Mouse (Mus musculus) ES-E14 (cell line): ENCODE measurements around the gene Incenp. TPM values are rescaled to one million over a fixed set of nuclear protein-coding genes. Genes with fewer than 3 reads are reported as not detected.

ENCODE experiments used
- DNase-seq: peaks from one replicate; pipeline ENCODE4 v3.0.0-alpha.2; 2013; ENCODE audit warnings: low read depth, low spot score
- H3K27ac ChIP-seq: 2 replicates; pipeline ENCODE4 v1.5.1; 2012; ENCODE audit warnings: low read depth, mild to moderate bottlenecking, low read length, moderate library complexity, mixed read lengths; ENCODE audit not compliant: poor library complexity, insufficient read depth, severe bottlenecking
- H3K36me3 ChIP-seq: 2 replicates; pipeline ENCODE4 v1.6.1; 2012; ENCODE audit warnings: mild to moderate bottlenecking, low read length, moderate library complexity, mixed read lengths; ENCODE audit not compliant: control insufficient read depth, poor library complexity, insufficient read depth, severe bottlenecking
- H3K4me1 ChIP-seq, 2 experiments: fragments of 150-350 bp in 1 of 2; sonication (generic) in 1 of 2; 2 replicates each; pipeline ENCODE4 v1.6.1; 2012; ENCODE audit warnings: low read length in 2 of 2, mild to moderate bottlenecking in 1 of 2, mixed read lengths in 1 of 2; ENCODE audit not compliant: control insufficient read depth in 2 of 2, insufficient read depth in 2 of 2, poor library complexity in 1 of 2
- H3K4me3 ChIP-seq, 2 experiments: fragments of 150-350 bp in 1 of 2; sonication (generic) in 1 of 2; 2 replicates each; pipeline ENCODE4 v1.5.1; 2012; ENCODE audit warnings: low read length in 2 of 2, low read depth in 1 of 2, mild to moderate bottlenecking in 1 of 2, mixed read lengths in 1 of 2; ENCODE audit not compliant: insufficient read depth in 1 of 2, poor library complexity in 1 of 2, severe bottlenecking in 1 of 2
- H3K9ac ChIP-seq: 2 replicates; pipeline ENCODE4 v1.6.1; 2012; ENCODE audit warnings: low read depth, mild to moderate bottlenecking, low read length, mixed read lengths; ENCODE audit not compliant: poor library complexity, insufficient read depth, severe bottlenecking
- H3K9me3 ChIP-seq: fragments of 150-350 bp; sonication (generic); 2 replicates; pipeline ENCODE4 v1.6.1; 2012; ENCODE audit warnings: low read depth, mild to moderate bottlenecking, low read length; ENCODE audit not compliant: control insufficient read depth, insufficient read depth
- CHD2 ChIP-seq: IDR thresholded peaks from 2 replicates; pipeline ENCODE4 v1.6.1; 2014; ENCODE audit warnings: mild to moderate bottlenecking, low read depth, low read length, inconsistent platforms
- HCFC1 ChIP-seq: IDR thresholded peaks from 2 replicates; pipeline ENCODE4 v1.6.1; 2012; ENCODE audit warnings: low read length, inconsistent platforms, borderline replicate concordance; ENCODE audit not compliant: insufficient read depth
- MAFK ChIP-seq: IDR thresholded peaks from 2 replicates; pipeline ENCODE4 v1.6.1; 2014; ENCODE audit warnings: mild to moderate bottlenecking, low read depth, low read length, inconsistent platforms; ENCODE audit not compliant: insufficient read depth
- ZC3H11A ChIP-seq: IDR thresholded peaks from 2 replicates; pipeline ENCODE4 v1.6.1; 2012; ENCODE audit warnings: low read depth, mild to moderate bottlenecking, inconsistent platforms, low read length, borderline replicate concordance
- ZNF384 ChIP-seq: IDR thresholded peaks from 2 replicates; pipeline ENCODE4 v1.6.1; 2012; ENCODE audit warnings: low read depth, low read length, inconsistent platforms
- in situ Hi-C, 2 experiments: fragments of 600-800 bp; cut with MboI; formaldehyde crosslinking; loops; one replicate each; pipeline ENCODE4 v1.15.1; 2025; ENCODE audit warnings: low sequenced_read_pairs in 2 of 2, inconsistent platforms in 1 of 2; ENCODE audit not compliant: unreplicated experiment in 2 of 2
- total RNA-seq: library from RNA; depleted of rRNA; stranded (reverse); fragments of 300-350 nt; gene quantifications from 2 replicates; pipeline ENCODE4 v1.2.3, GENCODE M21; 2012

Incenp gene
- total RNA-seq, 1 experiment: 107 TPM

- Histone ChIP-seq H3K27ac (peak overlapping the region; percentile 50; the same call in 1 of the 2 replicates), H3K9me3 (no peaks in the 10 kb centered on the region), H3K4me3 (peak overlapping the region; percentile 73 to 94), H3K4me1 (peaks cover 10 to 14% of the 10 kb centered on the region in 2 experiments; a peak in 2 of 4 replicates), H3K36me3 (peaks cover 15% of the 10 kb centered on the region), H3K9ac (peak overlapping the region; percentile 81)
- TF ChIP-seq HCFC1 (no peak), ZC3H11A (no peak), CHD2 (no peak), MAFK (no peak), ZNF384 (no peak)
- in situ Hi-C loops: loop anchor here in 1 of 2 experiments (25.0 kb wide), 1 partner anchor 713 kb away; the partner anchor contains the start of genes Ddb1 and Tkfc
- DNase-seq: no peak
Measured at GRCm38 (mm10) chr19:9899780-9900146, 412 bp upstream of the Incenp start.

DNA sequence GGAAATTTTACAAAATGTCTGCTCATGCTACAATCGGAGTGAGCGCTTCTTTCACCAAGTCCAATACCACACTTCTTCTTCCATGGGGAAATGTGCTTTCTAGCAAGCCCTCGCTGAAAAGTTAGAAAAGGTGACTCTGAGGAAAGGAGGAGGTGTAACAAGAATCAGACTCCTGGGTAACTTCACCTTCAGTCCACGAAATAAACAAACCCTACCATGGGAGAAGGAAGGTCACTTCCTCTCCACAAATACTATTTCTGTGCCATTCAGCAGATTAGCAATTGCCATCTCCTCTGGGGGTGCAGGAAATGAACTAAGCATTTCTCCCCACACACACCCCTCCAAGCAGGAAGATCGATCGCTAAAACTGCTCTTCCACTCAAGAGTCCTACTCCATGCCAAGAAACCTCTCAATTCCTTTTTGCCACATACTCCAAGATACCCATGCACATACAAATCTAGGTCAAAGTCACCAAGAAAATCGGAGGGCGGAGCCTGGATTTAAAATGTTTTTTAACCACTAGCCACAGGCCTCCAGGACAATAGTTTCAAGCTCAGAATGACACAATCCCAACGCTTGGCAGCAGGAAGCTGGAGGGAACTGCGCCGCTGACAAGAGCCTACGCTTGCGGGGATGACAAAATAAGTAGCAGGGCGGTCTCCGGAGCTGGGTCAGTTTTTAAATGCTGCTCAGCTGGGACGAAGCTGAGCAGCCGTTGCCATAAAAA lies 848 bp downstream of the Incenp start:
- Histone ChIP-seq H3K9me3 (no peaks in the 10 kb centered on the region), H3K9ac (peak overlapping the region; percentile 95), H3K4me1 (peaks cover 10 to 14% of the 10 kb centered on the region in 2 experiments; a peak in 2 of 4 replicates), H3K4me3 (peak overlapping the region; percentile 87 to 94), H3K27ac (peak overlapping the region; percentile 83), H3K36me3 (peaks cover 28% of the 10 kb centered on the region)
- no peak for TF ChIP-seq MAFK
- TF ChIP-seq CHD2: no peak
- no peak for TF ChIP-seq ZNF384
- TF ChIP-seq HCFC1: no peak
- TF ChIP-seq ZC3H11A: no peak
- in situ Hi-C loops: loop anchor here in 1 of 2 experiments (25.0 kb wide), 1 partner anchor 714 kb away; the partner anchor contains the start of genes Ddb1 and Tkfc
- no peak for DNase-seq

DNA sequence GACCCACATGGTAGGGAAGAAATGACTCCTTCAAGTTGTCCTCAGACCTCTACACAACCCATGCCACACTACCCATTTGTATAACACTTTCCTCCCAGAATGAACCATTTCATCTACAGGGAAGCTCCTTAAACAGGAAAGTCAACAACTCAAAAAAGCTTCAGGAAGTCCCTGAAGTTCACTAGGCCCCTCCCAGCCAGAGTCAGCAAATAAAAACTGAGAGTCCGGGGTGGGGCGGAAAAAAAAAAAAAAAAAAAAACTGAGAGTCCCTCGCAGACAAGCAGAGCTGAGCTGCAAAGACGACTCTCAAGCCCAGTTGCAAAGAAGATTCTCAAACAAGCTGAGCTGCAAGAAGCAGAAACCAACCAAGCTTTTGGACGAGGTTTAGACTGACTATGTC lies 3.3 kb downstream of the Incenp start:
- Histone ChIP-seq H3K9ac (no peak overlapping the region), H3K27ac (no peak overlapping the region), H3K4me3 (0 out of 4 replicates have a peak overlapping the region, but pooled peaks of 1 of the 2 experiments have one; percentile 1), H3K4me1 (peaks cover 10 to 16% of the 10 kb centered on the region in 2 experiments; a peak in 2 of 4 replicates), H3K36me3 (peaks cover 38% of the 10 kb centered on the region), H3K9me3 (no peaks in the 10 kb centered on the region)
- no peak for DNase-seq
- in situ Hi-C loops: loop anchor here in 1 of 2 experiments (25.0 kb wide), 1 partner anchor 716 kb away; the partner anchor contains the start of genes Ddb1 and Tkfc
- TF ChIP-seq ZNF384: peak; percentile 80
- no peak for TF ChIP-seq CHD2

- Histone ChIP-seq H3K36me3 (peaks cover 55% of the 10 kb centered on the region), H3K27ac (no peak overlapping the region), H3K4me3 (no peak overlapping the region), H3K9me3 (no peaks in the 10 kb centered on the region), H3K9ac (no peak overlapping the region), H3K4me1 (peaks cover 2% of the 10 kb centered on the region in 2 experiments; a peak in 1 of 4 replicates)
- in situ Hi-C loops: loop anchor here in 1 of 2 experiments (25.0 kb wide), 1 partner anchor 726 kb away; the partner anchor contains the start of genes Ddb1 and Tkfc
- TF ChIP-seq MAFK: no peak
- no peak for TF ChIP-seq HCFC1
- no peak for TF ChIP-seq ZC3H11A
- no peak for TF ChIP-seq ZNF384
- no peak for TF ChIP-seq CHD2
- DNase-seq: no peak
Measured at GRCm38 (mm10) chr19:9886771-9887170, 12.6 kb downstream of the Incenp start.
